Mouse (Mus musculus) ovary, postnatal 14 days (tissue): ENCODE results near the gene Lin28a.
"Not testable (repeated sequence)": the region's sequence is repeated elsewhere in the genome, so short reads cannot be mapped to it uniquely, and the experiment has no call there.

Experiments
- DNase-seq: peaks from one replicate; pipeline ENCODE4 v3.0.0; 2022; ENCODE audit warnings: low spot score

Lin28a gene

DNA sequence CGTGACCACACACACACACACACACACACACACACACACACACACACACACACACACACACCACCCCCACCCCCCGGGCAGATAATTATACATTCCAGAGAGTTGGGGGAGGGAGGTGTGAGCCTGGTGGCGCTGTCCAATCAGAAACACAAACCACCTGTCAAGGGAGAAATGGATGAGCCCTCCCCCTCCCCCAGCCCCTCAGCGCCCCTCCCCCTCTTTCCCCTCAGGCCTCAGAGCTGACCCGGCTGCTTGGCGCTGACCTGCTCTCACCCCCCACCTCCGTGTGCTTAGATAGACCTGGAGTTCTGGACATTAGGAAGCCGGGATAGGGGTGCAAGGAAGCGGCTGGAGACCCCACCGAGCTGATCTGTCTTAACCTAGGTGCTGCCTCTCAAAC, 569 bp upstream of the Lin28a start:
- no peak for DNase-seq

DNA sequence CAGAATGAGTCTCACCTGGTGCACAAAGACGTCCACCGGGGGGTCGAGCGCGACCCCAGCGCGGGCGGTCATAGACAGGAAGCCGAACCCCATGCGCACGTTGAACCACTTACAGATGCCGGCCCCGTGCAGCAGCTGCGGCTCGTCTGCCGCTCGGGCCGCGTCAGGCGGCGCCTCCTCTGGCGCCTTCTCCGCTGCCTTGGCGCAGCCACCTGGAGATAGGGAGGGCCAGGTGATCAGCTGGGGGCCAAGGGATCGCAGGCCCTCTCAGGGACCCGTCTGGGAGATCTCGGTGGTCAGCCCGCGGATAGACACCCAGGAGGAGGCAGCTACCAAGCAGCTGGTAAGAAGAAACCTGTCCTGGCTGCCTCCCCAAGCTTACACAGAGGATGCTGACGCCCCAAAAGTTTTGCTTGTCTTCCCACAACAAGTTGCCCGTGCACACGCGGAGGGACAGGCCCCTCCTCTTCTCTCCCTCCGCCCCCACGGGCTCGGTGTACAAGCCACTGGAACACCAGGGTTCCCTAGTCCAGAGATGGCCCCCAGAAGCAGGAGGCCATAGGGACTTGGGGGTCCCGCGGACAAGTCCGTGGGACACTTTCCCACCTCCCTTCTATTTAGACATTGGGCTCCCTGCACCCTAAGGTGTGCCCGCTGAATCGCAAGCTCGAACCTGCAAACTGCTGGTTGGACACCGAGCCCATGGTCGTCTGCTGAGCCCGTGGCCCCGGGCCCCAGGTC, 433 bp downstream of the Lin28a start:
- DNase-seq: no peak

DNA sequence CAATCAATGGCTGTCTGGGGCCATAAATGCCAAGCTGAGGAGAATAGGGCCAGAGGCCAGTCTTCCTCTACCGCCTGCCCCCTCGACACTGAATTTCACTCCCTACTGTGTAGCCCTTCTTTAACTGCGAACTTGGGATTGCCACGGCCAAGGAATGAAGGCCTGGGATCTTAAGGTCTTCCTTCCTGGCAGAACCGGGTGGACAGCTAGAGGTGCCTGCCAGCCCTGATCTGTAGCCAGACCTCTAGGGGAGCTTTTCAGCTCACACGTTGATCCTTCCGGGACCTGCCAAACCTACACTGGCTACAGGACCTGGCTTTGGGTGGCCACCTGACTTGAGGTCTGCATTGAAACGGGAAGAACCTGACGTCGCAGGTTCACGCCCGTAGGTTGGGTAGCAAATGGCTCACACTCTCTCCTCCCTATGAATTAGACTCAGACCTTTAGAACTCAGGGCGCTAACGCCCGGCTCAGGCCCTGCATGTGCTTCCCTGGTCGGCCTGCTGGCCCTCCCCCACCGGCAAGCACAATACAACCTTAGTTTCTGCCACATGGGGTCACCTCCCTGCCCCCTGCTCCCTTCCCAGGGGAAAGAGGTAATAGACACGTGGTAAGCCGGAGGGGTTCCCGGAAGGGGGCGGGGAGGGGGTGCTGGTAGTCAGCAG, 1.3 kb downstream of the Lin28a start:
- DNase-seq: no peak

DNA sequence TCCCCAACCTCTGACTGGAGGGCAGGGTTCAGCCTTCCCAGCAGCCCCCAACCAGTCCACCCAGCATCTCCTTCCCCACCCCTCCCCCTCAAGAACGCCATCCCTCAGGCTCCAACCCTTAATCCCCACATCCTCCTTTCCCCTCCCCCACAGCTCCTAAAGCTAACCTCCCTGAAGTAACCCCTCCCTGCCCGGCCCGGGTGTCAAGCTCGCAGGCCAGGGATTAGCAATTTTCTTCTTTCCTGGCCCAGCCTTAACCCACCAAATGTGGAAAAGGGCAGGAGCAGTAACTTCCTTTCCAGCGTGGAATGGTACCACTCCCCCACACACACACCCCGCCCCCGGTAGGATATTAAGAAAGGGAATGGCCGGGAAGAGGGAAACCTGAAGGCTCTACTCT, 1.9 kb downstream of the Lin28a start:
- no peak for DNase-seq

DNA sequence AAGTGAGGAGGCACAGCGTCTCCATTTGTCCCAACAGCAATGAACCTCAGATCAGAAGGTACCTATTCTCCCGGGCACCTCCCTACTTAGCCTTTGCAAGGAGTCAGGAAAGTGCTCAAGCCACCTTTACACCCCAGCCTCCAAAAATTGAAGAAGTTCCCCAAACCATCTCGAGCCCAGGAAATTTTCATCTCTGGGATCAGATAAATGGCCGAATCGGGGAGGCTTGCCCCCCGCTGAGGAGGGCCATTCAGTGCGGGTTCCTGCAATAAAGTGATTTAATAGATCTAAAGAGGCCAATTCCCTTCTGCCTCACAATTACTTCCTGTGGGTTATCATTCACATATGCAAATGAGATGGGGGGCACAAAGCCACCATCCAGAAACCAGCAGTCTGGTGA, 2.4 kb downstream of the Lin28a start:
- no peak for DNase-seq

DNA sequence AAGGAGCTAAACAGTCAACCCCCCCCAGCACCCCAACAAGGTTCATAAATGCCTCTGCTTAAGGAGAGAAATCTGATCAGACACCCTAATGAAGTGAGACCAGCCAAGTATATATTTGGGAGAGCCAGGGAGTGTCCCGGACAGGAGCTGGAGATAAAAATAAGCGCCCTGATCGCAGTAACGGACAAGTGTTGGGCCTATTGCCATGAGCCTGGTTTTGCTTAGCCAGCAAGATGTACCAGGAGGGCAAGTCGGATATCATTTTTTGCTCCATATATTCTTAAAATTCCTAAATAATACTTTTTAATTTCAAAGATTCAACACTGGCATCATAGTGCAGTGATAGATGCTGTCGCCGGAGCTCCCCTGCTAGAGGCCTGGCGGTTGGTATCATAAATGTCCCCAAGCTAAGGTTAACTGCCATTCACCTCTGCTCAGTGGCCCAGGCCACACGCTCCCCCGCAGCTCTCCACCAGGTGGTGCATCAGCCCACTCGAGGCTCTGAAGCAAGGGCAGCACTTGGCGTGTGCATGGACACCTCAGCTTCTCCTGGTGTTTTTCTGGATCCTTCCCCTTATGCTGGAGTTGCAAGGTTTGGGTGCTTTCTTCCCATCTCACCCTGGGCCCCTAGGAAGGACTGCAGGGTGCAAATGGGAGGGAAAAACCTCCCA, 5.6 kb downstream of the Lin28a start:
- DNase-seq: no peak

DNA sequence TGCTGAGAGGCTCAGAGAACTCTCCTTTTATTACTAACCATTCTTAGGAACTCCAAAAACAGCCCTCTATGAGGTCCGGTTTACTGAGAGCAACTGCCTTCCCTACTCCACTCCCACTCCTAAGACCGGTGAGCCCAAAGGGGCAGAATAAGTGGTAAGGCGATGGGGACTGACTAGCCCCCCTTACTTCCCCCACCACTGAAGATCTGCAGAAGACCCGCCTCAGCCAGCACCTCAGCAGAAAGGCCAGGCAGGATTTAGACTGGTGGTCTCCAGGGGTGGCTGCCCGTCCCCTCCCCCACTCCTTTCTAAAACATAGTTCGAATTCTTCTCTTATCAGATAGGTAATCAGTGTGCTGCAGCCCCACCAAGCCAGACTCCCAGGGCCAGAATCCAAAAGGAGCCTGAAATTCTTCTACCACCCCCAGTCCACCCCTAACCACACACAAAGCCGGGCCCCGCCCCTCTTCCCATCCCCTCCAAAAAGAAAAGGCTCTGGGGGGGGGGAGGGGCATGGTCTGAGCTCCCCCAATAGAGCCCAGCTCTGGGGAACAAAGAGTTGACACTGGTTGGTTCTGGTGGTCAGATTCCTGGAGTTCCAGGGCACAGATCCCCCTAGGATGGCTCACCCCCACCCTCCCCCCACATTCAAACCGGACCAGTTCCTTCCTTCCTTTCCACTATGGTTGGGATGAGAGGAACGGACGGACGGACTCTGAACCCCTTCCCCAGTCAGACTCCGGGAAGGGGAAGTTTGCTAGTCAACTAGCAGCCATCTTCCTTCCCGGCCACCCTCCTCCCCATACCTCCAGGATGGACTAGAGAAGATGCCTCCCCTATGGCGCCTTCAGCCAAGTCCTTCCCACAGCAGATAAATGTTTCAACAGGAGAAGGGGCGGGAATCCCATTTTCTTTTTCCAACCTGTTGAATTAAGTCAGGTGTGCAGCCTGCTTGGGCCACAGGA, 6.9 kb downstream of the Lin28a start:
- no peak for DNase-seq

DNA sequence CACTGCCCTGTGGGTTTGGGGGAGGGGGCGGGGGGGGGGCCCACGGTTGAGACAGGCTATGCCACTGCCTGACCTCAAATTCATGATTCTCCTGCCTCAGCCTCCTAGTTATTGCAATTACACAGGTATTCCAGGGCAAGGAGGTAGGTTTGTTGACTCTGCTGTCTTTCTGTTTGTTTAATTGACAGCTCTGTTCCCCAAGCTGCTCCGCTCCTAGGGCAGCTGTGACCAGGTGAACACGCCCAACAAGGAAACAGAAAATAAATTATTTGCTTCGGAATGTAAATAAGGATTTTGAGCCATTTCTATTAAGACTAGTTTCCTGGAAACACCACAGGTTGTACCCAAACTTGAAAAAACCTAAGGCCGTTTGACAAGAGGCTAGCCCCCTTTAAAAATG, 8.9 kb downstream of the Lin28a start:
- DNase-seq: no peak

DNA sequence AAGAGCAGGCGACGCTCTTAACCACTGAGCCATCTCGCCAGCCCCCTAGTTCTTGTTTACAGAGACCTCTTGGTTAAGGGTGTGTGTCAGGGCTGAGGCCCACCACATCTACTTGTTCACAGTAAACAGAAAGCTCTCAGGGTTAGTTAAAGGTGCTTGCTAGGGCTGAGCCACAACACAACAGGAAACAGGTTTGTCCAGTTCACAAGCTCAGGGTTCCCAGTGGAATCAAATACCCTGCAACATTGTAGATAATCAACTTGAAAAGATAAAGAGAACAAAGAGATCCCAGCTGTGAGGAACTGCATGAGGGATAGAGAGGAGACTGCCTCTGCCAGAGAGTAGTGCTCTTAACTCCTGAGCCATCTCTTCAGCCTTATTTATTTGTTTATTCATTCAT, 11.8 kb downstream of the Lin28a start:
- no peak for DNase-seq

DNA sequence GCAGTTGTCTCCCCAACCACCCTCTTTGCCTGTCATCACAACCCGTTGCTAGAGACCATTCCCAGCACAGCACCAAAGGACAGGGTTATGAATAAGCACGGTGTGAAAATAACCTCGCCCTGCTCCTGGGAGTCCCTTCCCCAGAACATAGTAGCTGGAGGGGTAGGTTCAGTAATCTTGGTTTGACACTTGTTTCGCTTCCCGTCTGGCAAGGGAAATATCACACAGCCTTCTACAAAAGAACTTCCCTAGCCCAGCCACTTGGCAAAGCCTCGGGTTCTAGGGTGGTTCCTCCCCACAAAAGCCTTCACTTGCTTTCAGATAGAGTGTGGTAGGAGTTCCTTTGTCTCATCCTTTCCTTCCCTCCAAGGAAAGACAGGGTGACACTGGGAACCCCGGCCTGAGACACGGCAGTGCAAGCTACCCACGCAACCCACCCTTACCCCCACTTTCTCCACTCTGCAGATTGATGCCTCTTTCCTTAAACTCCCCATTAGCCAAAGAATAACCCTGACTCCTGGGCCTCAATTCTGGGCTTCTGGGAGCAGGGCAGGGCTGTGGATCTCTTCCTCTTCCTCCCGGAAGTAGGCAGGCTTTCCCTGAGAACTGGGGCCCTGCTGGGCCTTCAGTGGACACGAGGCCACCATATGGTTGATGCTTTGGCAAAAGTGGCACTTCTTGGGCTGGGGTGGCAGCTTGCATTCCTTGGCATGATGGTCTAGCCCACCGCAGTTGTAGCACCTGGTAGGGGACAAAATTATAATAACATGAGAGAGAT, 12.9 kb downstream of the Lin28a start:
- no peak for DNase-seq

DNA sequence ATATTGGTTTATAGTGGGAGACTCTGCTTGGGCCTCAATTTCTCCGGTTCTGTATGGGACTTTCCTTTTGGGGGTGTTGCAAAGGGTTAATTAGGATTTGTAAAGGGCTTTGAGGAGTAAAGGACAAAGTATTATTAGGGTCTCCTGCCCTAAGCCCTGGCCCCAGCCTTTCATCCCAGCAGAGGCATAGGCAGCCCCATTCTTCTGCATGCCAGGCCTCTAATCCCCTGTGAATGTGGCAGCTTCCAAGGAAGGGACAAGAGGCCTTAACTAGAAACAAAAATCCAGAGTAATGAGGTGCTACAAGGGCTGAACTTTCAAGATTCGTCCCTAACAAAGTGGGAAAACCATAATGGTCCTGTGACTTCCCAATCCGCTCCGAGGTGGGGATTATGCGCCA, 15.7 kb downstream of the Lin28a start:
- no peak for DNase-seq

DNA sequence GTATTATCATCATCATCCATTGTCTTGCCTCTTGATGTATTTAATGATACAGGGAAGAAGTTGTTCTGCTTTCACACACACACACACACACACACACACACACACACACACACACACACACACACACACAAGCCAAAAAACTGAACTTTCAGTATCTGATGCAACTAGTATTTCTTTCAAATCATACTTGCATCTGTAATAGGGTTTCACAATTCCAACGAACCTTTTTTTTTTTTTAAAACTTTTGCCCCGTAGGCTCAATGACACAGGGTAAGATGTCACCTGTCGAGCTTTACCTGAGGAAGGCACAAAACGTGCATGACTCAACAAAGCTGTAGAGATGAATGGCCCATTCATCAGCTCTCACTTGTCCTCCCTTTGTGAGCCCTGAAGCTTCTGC, 16.4 kb downstream of the Lin28a start:
- no peak for DNase-seq

DNA sequence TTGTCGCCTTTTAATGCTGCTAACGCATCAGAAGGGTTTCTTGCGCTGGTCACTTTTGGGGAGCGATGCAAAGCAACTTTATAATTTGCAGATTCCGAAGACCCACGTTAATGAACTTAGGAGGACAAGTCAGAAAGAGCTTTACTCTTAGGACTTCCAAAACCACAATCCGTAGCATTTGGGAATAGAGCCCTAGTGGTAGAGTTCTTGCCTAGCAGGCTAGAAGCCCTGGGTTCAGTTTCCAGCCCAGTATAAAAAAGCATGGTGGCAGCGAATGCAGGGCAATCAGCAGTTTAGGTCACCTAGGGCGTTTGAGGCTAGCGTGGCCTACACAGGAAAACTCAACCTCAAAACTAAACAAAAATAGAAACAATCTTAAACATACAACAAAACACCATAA, 16.9 kb downstream of the Lin28a start:
- no peak for DNase-seq

DNA sequence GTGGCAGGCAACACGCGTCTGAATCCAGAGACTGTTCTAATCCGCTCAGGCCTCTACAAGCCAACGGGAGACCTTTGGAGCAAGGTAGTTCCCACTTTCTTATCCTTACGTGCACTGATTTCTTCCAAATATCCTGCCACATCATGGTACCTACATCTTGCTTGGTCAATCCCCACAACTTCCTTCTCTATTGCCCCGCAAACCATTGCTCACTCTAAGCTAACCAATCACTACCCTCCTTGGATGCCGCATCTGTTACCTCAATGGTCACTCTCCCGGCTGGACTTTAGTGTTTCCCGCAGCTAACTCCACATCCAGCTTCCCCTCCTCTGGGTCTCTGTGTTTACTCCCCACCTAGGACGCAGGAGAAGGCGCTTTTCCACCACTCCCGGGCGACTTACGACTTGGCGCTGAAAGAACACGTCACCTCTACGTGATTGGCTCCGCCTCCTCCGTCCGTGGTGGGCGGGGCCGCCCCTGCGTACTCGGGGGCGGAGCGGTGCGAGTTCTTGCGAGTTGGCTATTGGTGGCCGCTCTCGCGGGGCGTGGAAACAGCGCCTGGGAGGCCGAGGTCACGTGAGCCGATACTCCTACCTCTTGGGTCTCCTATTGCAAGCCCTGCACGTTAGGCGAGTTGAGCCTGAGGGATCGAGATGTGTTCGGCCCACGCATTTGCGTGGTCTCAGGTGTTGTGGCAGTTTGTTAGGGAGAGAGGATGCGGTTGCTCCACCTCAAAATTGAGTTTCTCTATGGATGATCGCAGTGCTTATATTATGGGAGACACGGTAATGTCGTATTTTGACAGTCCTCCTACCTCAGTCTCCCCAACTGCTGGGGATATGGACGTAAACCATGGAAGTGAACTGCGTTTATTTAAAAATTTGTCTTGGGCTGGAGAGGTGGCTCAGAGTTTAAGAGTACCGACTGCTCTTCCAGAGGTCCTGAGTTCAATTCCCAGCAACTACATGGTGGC, 17.9 kb downstream of the Lin28a start, which contains the start of gene Dhdds:
Gene Dhdds, minus strand, starts transcription at position 453 of the 973 bp plus-strand sequence.
- DNase-seq: peak; percentile 91

DNA sequence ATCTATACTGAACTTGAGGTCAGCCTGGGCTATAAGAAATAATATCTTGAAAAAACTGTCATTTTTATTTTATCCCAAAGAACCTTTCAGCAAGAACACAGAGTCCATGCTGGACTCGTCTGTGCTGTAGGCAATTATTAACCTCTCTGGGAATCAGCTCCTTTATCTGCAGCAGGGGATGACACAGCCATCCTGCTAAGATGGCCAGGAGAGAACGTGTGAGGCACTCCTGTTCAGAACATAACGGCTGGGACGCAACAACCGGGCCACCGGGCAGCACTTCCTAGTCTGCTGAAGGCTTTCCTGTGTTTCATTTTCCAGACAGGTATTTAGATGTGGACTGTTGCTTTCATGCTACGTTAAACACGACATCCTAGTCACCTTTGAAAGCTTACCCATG, 23.9 kb downstream of the Lin28a start:
- DNase-seq: no peak

DNA sequence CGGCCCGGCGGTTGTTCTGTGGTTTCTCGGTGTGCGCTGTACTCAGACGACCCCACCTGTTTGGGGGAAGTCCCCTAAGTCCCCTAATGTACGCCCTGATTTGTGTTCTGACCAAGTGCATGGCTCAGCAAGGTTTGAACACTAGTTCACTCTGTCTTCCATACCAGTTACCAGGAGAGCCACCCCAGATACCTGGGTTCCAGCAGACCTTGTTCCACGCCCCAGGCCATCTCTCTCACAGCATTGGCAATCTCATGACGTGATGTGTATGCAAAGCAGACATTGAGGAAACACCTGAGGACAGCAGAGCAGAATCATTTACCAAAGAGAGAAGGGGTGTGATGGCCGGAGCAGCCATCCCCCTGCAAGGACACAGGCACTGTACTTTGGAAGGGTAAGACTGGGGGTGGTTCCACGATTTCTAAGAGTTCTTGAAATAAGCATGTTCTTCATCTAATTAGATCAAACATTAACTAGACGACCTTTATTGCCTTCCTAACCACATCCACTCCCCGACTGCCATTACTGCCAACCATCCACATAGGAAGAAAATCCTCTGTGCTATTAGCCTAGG, 27.5 kb downstream of the Lin28a start:
- no peak for DNase-seq

DNA sequence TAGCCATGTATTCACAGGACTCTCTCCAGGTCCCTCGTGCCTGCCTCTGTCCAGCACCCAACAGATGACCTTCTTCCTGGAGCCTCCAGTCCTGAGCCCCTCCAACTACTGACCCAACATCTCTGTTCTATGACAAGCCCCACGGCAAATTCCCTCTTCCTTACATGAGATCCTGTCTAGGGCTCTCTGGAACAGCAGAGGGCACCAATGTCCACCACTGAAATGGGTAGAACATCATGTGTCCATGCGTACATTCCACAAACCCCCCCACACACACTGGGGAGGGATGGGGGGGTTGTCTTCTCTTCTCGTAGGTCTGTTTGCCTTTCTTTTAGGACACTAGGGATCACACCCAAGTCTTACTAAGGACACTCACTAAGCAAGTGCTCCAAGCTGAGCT, 28.6 kb downstream of the Lin28a start:
- no peak for DNase-seq

DNA sequence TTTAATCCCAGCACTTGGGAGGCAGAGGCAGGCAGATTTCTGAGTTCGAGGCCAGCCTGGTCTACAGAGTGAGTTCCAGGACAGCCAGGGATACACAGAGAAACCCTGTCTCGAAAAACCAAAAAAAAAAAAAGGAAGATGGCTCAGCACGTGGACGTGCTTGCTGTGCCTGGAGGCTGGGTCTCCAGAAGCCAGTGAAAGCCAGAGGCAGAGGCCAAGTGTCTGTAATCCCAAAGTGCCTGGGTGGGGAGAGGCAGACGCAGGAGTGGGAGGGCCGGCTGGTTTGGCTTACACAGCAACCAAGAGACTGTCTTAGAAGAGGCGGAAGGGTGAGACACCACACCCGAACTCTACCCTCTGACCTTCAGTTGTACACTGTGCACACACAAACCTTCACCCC, 30.4 kb downstream of the Lin28a start:
- DNase-seq: not testable (repeated sequence)

DNA sequence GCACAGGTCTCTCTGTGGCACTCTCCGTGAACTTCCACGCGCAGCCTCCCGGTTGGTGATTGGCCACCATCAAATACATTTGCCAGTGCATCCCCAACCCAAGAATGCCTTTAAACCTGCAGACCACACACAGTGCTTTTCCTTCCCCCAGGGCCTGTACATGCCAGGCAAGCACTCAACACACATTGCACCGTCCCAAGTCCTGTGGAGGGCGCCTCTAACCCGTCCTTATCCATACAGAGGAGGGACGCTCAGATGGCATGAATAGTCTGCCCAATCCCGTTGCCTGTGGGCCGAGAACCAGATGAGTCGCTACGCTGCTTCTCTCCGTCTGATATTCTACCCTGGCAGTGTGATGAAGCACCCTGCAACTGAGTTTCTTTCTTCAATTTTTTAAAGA, 35.7 kb downstream of the Lin28a start:
- no peak for DNase-seq

DNA sequence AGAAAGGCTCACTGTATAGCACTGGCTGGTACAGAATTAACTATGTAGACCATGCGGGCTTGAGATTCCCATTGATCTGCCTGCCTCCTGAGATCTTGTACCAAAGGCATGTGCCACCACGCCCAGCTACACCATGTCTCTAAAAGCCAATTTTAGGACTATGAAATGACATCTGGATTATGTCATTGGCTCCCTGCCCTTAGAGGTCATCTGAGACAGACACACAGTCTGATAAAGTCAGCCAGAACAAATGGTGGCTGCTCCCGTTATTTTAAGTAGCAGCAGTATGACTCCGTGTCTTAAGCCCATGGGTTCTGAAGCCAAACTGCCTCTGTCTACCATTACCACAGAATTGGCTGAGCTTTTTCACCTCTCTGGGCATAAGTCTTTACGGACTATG, 38.1 kb downstream of the Lin28a start:
- no peak for DNase-seq
